Mouse (Mus musculus) adrenal gland (tissue): ENCODE results near the gene Hivep1.

Experiments
- intact Hi-C: fragments of 180-260 bp; cut with DNase I; formaldehyde crosslinking; loops from one replicate; pipeline ENCODE4 v1.15.1; 2025

Hivep1 gene

DNA sequence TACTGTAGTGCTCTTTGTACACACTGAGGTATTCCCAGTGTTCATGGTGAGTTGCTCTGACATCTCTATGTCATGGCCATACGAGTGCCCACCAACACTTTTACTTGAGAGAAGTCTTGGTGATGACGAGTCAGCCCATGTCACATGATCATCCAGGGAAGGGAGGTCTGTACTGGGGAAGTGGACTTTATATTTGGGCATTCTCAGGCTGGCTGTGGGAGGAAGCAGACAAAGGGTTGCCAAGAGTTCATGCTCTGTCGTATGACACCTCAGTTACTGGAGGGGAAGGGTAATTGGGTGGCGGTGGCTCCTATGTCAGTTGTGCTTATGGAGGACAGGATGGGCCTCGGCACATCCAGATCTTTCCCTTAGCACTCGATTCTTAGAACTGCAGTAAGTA, 21.5 kb downstream of the Hivep1 start:
- intact Hi-C loops: no loop called here

DNA sequence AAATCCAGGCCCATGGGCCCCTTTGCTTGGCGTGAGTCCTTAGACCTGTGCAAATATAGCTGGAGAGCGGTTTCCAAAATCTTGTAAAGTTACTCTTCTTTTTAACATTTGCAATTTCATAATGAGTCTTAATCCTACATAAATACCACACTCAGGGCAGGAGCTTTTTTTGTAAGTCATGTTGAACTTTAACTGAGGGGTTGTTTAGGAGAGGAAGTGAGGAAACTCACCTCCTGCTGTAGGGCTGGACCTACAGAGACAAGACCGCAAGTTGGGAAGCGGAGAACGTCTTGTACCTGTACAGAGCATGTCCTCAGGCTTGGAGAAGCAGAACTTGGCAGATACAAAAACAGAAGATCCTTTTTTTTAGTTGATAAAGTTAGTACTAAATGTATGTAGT, 23.7 kb downstream of the Hivep1 start:
- intact Hi-C loops: no loop called here

DNA sequence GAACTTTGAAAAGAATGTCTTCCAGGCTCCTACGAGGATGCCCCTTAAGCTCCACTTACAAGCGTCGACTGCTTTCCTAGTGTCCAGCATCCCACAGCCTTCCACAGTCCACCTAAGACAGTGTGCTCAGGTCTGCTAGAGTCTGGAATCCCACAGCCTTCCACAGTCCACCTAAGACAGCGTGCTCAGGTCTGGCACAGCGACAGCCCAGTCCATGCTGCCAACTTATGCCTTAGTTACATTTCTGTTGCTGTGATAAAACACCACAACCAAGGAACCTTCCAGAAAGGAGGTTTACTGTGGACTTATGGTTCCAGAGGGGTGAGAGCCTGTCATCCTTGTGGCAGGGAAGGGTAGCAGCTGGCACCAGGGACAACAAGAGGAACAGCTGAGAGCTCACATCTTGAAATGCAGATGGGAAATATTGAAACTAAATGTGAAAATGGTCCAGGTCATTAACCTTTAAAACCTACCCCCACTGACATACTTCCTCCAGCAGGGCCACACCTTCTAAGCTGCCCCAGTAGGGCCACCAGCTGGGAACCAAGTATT, 25.0 kb downstream of the Hivep1 start:
- intact Hi-C loops: no loop called here

DNA sequence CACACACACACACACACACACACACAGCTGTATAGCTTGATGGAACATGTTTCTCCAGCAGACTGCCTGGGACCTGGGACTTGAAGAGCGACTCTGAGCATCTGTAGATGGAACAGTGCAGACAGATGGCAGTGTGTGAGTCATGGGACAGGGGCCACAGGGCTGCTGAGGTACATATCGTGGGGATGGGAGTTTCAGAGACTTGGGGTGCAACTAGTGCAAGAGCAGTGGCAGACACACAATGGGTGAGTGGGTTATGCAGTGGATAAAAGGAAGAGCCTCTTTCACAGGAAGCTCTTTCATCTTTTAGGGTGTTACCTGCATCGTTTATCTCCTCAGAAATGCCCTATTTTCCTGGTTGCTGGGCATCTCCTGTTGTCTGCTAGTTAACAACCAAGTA, 25.8 kb downstream of the Hivep1 start:
- intact Hi-C loops: no loop called here

DNA sequence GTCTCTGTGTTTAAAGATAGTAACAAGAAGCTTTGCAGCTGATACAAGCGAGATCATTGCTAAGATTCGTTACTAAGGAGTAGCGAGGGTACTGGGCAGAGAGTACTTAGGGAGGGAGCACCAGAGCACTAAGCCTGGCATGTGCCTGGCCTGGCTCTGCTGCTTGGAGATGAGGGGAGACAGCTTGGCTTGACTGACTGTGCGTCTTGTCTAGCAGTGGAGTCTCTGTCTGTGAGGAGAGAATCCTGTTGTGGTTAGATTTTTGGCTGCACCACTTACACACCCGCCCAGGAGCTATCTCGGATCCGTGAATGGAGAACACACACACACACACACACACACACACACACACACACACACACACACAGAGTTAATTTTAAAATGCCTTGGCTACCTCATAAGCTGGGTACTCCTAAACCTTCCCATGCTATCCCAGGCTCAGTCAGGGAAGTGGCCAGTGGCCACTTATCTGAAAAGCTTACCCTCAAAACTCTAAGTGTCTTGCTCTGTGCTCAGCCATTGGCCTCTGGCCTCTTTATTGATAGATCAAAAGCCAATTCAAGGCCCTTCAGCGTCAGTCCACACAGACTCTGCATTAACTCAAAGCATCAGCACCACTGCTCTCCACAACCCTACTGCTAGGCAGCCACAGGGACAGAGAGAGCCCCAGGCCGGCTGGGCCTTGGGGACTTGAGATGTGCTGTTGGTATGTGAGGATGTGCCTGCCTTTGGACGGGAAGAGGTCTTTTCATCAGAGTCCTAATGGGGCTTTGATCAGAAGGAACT, 28.5 kb downstream of the Hivep1 start:
- intact Hi-C loops: no loop called here

DNA sequence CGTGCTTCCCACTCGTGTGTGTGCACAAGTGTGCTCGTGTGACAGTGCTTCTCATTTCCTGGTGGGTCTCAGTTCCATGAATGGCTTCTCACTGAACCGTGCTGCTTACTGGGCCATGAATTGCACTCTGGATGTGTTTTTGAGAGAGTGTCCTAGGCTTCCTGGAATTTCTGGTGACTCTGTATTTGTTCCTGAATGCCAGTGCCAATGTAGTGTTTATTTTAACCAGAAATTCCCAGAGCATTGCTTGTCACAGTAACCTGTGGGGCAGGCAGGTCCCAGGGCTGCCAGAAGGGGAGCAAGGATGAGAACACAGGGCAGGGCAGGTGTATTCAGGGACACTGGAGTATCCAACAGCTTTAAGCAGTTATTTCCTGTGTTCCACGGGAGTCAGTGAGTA, 36.5 kb downstream of the Hivep1 start:
- intact Hi-C loops: no loop called here

DNA sequence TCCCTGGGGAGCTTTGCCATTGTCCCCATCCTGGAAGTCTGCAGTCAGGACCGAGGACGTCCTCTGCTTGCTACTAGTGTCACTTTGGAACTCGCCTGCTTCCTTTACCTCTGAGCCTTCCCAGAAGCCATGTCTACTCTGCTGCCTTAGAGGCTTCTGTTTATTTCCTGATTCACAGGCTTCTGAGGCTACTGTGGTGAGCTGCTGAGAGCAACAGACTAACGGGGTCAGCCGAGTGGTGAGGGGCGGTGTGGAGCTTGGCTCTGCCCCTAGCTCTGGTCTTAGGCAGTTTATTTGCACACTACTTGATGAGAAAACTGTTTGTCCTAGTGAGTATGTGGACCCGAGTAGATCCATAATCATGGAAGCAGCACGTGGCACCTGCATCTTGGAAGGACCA, 37.2 kb downstream of the Hivep1 start:
- intact Hi-C loops: no loop called here

DNA sequence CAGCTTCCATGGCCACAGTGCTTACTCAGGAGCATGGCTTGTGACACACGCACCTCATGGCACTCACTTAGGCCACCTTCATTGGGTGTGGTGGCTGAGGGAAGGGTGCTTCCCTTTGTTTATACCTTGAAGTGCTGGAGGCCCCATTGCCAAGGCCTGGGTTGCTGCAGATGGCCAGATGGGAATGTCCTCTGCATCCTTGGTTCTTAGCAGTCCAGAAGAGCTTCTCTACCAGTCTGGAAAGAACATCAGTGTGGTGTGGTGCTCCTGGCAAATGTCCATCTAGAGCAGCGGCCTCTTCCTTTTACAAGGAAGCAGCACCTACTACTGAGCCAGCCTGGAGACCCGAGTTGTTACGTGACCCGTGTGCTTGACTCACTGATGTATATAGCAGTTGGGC, 38.9 kb downstream of the Hivep1 start:
- intact Hi-C loops: no loop called here

DNA sequence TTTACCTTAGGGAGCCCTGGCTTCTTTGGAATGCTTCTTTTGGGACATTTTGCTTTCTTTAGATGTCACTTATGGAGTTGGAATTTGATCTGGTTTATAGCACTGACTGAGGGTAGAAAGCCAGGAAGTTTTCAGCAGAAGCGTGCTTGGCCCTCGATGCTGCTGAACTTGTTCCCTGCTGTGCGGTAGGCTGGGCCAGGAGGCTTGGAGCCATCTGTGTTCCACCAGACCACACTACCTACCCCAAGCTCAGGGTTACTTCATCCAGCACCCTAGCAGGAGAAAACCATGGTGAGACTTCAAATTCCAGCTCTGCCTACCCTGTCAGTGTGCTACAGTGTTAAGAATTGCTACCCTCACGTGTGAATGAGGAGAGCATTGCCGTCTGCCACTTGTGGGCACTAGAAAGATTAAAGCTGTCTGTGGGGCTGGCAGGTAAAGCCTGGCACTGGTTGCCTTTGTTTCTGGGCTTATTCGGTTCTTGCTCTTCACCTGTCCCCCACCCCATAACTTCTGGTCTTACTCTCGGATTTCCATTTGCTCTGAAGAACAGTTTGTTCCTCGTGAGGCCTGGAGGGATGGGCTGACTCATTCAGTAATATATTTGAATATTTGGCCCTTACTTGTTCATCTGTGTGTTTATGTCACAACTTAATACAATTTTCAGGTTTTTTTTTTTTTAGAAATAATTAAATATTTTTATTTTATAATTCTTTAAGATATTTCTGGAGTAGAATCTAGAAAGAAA, 40.7 kb downstream of the Hivep1 start:
- intact Hi-C loops: no loop called here

DNA sequence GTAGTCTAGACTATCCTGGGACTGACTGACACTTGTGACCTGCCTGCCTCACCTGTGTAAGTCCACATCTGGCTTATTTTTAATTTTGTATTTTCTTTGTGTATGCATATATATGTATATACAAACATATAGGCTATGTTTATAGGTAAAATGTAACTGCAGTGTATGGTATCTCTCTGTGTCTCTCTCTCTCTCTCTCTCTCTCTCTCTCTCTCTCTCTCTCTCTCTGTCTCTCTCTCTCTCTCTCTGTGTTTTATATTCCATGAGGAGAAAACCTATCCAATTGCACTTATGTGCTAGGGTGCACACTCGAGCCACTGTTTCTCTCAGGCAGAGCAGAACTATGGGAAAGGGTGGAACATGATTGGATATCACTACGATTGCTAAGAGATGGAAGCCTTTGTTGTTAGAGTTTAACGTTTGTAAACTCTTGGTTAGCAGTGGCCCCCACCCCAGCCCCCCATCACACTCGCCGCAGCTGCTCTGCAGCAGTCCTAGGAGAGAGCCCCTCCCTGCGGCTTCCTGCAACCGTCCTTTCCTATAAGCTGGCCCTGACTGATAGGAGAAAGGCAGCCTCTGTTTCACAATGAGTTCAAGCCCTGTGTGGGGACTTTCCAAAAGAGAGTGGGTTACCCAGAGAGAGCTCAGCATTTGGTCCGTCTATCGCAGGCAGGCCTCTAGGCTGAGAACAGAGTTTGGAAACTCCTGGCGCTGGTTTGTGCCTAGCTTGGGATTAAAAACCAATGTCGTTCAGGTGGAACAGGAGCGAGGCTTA, 41.6 kb downstream of the Hivep1 start:
- intact Hi-C loops: no loop called here

DNA sequence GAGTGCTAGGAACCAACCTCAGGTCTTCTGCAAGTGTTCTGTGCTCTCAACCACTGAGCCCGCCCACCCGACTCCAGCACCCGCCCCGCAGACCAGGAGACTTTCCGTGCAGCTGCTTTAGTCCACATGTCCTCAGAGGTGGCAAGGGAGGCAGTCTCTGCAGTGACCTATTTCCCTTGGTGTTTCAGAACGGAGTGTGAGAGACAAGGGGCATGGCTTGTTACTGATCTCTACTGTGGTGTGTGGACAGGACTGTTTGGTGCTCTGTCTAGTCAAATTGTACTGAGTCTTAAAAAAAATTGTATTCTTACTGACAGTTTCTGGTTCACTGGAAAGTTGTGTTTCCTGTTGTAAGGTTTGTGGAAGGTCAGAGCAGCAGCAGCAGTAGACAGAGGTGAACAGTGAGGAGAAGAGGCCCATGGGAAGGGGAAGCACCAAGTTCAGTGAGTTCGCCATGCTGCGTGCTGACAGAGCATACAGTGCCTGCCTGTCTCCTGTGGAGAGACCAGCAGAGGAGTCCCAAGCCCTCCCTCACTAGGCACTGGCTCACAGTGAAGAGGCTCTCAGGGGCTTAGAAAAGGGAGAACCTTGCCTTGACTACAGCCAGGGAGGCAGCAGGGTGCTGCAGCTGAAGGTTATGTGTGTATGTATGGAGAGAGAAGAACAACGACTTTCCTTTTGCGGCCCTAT, 44.1 kb downstream of the Hivep1 start:
- intact Hi-C loops: no loop called here

DNA sequence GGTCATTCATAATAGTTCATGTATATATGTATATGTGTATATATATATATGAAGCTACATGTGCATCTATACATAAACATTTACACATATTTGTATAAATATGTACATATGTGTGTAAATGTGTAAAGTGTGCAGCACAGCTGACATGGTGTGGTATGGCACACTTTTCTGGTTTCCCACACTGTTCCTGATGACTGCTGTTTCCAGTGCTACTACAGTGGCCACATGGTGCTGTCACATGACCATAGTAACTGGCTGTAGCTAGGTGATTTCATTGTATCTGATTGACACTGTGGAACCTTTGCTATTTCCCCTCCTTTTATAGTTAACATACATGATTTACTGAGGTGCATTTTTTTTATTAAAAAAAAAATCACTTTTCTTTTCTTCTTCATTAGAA, 45.3 kb downstream of the Hivep1 start:
- intact Hi-C loops: no loop called here

DNA sequence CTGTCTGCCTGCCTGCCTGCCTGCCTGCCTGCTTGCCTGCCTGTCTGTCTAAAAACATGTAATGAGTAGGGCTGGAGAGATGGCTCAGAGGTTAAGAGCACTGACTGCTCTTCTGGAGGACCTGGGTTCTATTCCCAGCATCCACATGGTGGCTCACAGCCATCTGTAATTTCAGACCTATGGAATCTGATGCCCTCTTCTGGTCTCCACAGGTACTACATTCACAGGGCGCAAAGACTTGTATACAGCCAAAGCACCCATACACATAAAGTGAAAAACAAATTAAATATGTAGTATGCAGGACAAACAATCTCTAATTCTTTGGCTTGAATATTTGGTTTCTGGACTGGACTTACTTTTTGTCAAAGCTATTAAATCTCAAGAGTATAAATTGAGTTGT, 46.7 kb downstream of the Hivep1 start:
- intact Hi-C loops: no loop called here

DNA sequence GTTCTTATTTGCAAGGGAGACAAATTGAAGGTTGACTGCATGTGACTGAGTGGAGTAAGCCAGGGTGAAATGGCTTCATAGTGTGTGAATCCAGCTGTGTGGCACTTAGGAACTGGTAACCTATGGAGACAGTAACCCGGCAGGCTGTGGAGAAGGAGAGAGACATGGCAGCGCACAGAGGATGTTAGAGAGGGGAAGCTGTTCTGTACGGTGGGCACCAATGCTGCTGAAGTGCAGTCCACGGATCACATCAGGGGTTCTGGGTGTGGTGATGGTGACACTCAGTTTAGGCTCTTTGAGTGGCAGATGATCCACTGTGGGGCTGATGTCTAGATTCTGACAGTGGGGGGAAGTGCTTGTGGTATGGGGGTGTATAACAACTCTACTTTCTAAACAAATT, 47.7 kb downstream of the Hivep1 start:
- intact Hi-C loops: no loop called here

DNA sequence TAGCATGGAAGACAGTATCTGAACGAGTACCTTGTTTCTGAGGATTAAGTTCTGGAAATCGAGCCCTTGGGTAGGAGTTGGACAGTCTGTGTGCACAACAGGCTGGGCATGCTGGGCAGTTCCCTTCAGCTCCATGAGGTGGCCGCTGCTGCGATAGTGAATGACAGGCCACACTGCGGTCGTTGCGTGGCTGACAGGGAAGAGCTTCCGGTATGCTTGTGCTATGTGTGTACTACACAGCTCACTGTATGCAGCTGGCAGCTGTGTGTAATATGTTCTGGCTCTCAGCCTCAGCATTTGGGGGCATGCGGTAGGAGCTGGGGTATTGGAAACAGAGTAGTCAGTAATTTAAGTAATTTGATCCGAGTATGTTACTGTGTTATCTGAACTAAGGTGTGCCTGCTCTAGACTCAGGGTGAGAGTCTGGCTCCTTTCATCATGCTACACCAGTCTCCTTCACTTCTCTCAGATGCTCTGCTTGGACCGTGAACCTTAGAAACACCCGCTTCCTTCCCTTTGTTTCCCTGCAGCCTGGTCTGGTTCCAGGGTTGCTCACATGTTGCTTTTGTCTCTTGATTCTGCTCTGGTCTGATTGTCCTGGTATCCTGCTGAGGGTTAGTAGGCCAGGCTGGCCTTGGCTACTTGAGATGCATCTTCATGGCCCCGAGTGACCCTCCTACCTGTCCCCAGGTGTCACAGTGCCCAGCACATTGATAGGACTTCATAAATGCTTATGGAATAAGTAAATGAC, 49.8 kb downstream of the Hivep1 start:
- intact Hi-C loops: no loop called here

DNA sequence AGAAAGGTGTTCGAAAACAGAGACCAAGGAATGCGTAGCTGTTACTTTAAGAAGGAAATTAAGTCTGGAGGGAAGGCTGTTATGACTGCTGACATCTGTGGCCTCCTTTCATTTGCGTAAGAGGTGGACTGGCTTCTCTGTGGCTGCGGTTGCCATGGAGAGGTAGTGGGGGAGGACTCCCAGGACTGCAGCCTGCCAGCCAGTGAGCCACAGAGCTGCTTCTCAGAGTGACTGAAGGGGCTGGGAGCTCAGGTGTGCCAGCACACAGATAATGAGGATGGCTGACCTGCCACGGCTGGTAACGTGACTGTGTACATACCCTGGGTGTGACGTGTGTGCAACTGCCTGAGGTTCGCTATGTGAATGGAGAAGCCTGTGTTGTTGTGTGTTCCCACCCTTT, 51.2 kb downstream of the Hivep1 start:
- intact Hi-C loops: no loop called here

DNA sequence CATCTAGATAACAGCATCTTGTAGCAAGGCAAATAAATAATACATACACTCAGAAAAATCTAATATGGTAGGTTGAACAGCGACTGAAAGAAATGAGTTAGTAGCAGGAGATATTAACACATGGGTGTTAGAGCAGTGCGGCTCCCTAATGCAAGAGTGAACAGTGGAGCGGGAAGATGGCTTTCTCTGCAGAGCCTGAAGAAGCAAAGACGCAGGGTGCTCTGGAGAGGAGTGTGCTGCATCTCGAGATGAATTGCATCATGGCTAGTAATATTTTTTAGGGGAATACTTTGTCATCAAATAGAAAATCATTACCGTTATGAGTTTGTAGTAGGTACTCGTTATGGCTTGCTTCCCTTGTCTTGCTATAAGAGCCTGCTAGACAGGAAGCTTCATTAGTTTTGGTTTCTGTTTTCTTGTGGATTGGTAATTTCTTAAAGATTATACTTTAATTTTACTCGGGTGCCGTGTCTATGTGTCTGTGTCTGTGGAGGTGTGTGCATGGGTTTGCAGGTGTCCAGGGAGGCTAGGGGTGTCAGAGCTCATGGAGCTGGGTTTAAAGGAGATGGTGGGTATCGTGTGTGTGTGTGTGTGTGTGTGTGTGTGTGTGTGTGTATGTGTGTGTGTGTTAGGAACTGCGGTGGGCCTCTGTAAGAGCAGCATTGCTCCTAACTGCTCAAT, 51.8 kb downstream of the Hivep1 start:
- intact Hi-C loops: no loop called here

DNA sequence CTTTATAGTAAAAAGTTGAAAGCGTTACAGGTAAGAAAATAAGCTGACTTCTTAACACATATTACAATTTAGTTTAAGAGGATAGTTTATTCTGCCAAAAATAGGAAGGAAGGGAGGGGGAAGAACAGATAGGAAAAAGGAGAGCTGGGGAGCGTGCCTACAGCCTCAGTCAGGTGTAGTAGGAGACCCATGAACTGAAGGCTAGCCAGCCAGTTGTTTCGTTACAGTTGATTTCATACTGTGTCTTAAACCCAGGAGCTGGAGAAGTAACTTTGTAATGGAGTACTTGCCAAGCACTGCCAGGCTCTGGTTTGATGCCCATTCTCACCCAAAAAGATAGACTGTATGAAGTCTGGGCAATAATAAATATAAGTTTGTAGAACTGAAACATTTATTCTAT, 52.5 kb downstream of the Hivep1 start:
- intact Hi-C loops: no loop called here

DNA sequence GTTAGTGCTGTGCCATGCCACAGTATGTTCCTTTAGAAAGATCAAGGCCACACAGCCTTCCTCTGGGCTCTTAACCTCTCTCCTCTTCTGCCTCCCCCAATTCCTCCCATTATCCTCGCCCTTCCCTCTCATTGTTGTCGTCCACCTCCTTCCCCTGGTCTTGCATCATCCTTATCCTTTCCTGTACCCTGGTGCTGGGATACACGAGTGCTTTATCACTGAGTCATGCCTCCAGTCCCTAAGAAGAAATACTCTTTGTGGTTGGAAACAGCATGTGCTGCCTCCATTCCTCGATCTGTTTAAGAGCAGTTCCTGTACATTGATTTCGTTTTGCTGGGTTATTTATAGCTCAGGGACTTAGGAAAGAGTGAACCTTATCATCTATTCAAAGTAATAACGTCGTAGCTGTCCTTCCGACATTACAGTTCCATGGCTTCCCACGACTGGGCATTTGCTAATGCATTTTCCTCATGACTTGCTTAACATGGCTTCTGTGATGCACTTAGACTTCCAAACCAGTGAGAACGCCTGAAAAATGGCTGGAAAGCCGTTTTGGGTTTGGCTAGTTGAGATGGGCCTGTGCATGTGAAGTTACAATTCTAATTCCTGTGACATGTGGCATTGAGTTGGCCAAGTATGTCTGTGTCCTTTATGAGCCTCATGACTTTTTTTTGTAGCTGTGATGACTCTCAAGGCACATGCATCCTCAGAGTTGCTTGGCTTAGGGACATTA, 56.8 kb downstream of the Hivep1 start:
- intact Hi-C loops: no loop called here
